Mouse (Mus musculus) yolk sac, embryonic 10.5 days (tissue): Measurements from ENCODE around the gene Gm29609.
"Not testable (repeated sequence)": the region's sequence is repeated elsewhere in the genome, so short reads cannot be mapped to it uniquely, and the experiment has no call there.

Experiments used
- DNase-seq: peaks from one replicate; pipeline ENCODE4 v3.0.0-alpha.2; 2017; ENCODE audit warnings: low spot score

Gm29609 gene

GRCm38 (mm10) chr5:31179766-31180630 is at the start of gene Gm29609, which contains the start of gene Gtf3c2:
TSS of gene Gm29609 (minus strand) at chr5:31179911.
TSS of gene Gtf3c2 (minus strand) at chr5:31180144.
- peak; percentile 93 for DNase-seq

- no peak for DNase-seq
Measured at GRCm38 (mm10) chr5:31226641-31227040, 46.9 kb upstream of the Gm29609 start.

GRCm38 (mm10) chr5:31222696-31223095 is 43.0 kb upstream of the Gm29609 start:
- DNase-seq, result no peak

DNA sequence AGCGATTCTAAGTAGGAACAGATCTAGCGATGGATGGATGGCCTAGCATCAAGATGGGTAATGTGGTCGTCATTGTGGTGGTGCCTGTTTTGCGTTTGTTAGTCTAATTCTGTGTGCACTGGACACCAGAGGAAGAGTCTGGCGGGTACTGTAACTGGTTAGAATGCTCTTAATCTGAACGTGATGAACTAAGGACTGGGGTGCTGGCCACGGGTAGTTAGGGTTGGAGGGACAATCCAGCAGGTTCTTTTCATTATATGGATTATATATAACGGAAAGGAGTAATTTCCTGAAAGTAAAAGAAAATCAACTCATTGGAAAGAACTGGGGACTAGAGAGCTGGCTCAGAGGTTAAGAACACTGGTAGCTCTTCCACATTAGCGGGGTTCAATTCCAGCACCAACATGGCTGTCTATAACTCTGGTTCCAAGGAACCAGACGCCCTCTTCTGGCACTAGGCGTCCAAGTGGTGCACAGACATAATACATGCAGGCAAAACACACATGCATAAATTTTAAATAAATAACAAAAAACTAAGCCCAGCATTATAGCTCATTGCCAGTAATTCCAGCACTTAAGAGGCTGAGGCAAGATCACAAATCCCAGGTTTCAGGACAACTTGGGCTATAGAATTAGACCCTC is 41.7 kb upstream of the Gm29609 start:
- peak; percentile 44 for DNase-seq

DNA sequence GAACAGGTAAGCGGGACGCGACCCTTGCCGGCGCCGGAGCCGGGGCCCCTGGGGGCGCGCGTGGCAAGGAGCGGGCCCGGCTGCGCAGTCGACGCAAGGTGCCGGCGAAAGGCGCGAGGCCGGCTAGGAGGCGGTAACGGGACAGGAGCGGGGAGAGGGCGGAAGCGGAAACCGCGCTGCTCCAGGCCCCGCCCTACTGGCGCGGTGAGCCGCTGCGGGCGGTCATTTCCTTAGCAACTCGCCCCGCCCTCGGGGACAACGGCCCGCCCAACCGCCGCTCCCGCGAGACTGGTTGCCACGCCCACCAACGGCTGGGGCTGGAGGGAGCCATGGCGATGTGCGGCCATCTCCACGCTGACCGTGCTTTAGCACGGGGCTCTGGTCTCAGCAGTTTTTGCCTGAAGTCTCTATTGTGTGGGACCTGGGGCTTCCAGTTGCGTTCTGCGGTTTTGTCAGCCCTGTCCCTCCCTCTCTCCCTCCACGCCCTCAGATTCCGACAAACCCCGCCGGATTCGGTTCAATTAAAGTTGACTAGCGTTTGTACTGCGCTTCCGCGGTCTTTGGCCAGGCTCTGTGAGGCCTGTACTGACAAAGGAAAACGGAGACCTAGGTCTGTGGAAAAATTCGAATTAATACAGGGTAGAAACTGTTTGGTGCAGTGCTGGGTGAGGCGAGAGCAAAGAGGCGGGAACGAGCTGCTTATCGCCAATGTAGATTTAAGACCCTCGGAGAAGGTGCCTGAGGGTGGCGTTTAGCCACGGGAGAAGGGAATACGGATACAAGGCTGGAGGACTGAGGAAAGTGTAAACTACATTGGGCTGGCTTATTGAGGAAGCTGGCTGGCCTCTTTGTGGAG is 41.0 kb upstream of the Gm29609 start, which contains the start of gene Ppm1g:
TSS of gene Ppm1g (minus strand) at position 240 of the 856 bp plus-strand sequence.
- peak; percentile 95 for DNase-seq

- no peak for DNase-seq
Measured at GRCm38 (mm10) chr5:31219911-31220447, 40.3 kb upstream of the Gm29609 start.

DNA sequence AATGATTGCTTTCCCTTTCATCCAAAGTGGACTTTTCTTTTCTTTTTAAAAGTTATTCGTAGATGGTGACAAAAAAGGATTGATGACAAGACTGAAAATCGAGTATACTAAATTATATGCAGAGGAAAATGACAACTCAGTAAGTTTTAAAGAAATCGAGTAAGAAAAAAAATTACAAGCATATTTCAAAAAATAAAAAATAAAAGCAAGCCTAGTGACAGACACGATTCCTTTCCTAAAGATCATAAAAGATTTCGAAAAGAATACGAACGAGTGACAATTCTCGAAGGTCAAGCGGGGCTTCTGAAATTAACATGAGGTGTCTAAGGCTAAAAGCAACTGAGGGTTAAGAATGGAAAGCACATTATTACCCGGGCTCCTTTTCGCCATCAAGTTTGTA is 39.8 kb upstream of the Gm29609 start:
- DNase-seq, result no peak

- no peak for DNase-seq
Measured at GRCm38 (mm10) chr5:31219070-31219469, 39.4 kb upstream of the Gm29609 start.

DNA sequence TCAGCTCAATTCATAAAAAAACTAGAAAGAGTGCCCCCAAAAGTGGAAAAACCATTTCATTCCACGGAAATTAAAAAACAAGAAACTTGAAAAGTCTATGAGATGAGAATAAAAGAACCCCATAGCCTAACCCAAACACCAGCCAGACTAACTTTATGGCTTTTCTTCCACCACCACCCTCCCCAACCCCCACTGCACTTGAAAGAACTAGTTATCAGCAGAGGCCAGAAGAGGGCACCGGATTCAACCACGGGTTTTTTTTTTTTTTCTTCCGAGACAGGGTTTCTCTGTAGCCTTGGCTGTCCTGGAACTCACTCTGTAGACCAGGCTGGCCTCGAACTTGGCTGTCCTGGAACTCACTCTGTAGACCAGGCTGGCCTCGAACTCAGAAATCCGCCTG is 38.6 kb upstream of the Gm29609 start:
- peak; percentile 31 for DNase-seq

DNA sequence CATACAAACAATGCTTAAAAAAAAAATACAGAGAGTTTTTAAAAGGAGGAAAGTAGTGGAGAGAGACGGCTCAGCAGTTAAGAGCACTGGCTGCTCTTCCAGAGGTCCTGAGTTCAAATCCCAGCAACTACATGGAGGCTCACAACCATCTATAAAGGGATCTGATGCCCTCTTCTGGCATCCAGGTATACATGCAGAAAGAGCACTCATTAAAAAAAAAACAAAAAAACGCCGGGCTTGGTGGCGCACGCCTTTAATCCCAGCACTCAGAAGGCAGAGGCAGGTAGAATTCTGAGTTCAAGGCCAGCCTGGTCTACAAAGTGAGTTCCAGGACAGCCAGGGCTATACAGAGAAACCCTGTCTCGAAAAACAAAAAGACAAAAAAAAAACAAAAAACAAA is 36.8 kb upstream of the Gm29609 start:
- not testable (repeated sequence) for DNase-seq

- no peak for DNase-seq
Measured at GRCm38 (mm10) chr5:31204421-31204820, 24.7 kb upstream of the Gm29609 start.

GRCm38 (mm10) chr5:31203866-31204265 is 24.2 kb upstream of the Gm29609 start:
- no peak for DNase-seq

GRCm38 (mm10) chr5:31202933-31203332 is 23.2 kb upstream of the Gm29609 start:
- peak; percentile 25 for DNase-seq

GRCm38 (mm10) chr5:31201742-31202590 is 22.3 kb upstream of the Gm29609 start, which contains the start of gene Zfp513:
TSS of gene Zfp513 (minus strand) at chr5:31202303.
- peak; percentile 98 for DNase-seq

GRCm38 (mm10) chr5:31201042-31201741 is 21.5 kb upstream of the Gm29609 start:
- no peak for DNase-seq

- DNase-seq, result no peak
Measured at GRCm38 (mm10) chr5:31200327-31200768, 20.6 kb upstream of the Gm29609 start.

- DNase-seq, result no peak
Measured at GRCm38 (mm10) chr5:31199893-31200292, 20.2 kb upstream of the Gm29609 start.

GRCm38 (mm10) chr5:31199321-31199892 is 19.7 kb upstream of the Gm29609 start:
- no peak for DNase-seq

GRCm38 (mm10) chr5:31198616-31199320 is 19.1 kb upstream of the Gm29609 start:
- peak; percentile 19 for DNase-seq
